ENCODE assay signal across 12 mouse cellular contexts in the genomic region with DNA sequence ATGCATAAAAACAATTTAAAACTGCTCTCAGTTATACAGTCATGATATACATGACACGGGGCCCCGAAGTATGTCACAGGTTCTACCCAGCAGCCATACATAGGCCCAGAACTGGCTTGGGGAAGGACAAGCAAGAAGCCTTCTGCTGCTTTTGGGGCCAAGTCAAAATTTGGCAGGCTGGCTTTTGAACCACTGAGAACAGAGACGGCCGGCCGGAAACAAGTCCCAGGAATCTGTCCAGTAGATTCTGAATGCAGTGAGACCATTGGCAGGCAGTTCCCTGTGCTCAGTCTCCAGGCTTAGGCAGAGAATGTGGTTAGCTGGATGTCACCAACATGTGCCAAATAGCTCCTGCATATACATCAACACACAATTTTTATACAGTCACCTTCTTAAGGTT.
A peak's percentile ranks its signal among the peaks of the same experiment; 100 is the strongest.
DNase-seq lines count a peak whose midpoint lies in the region; ATAC-seq and TF ChIP-seq lines count a peak whose summit lies in the region.
"Had no signal": no experiment of that assay in that cellular context is flagged by ENCODE, and none has a peak within 500 bp of the region (broad histone marks: within the 10 kb centered on the region; RNA-seq: fewer than 3 reads in every experiment).

No protein-coding gene starts in this region.

- ATAC-seq in lung, embryonic 16.5 days (ENCODE audit: low read depth) = no peak
- ATAC-seq in lung, postnatal 0 days = no peak
- ATAC-seq: forebrain, embryonic 16.5 days had no signal

- no peak overlapping the region for H3K27ac ChIP-seq in heart, adult 2 months
- peak overlapping the region; percentile 63 for H3K27ac ChIP-seq in lung, embryonic 16.5 days (ENCODE audit: low read length)
- H3K27ac ChIP-seq in lung, postnatal 0 days (ENCODE audit: low read length) = no peak overlapping the region
- H3K27ac ChIP-seq: kidney, embryonic 15.5 days; stomach, embryonic 15.5 days had no signal

- no peak for TF ChIP-seq CTCF in heart, adult 2 months (IDR thresholded peaks at IDR 0.05)
- no peak for TF ChIP-seq CTCF in lung, postnatal 0 days (IDR thresholded peaks at IDR 0.05)

- peak; percentile 26 for DNase-seq in heart, postnatal 4 days
- DNase-seq in heart, adult 2 months = no peak
- no peak for DNase-seq in lung, postnatal 0 days (ENCODE audit: low spot score)
- DNase-seq in brain, adult 2 months (ENCODE audit: low read depth, low spot score) = peak; percentile 87
- peak; percentile 78 to 83 for DNase-seq in cerebellum, postnatal 10 days
- no peak for DNase-seq in spleen, postnatal 10 days (ENCODE audit: low spot score in 2 of 2)
- no peak for DNase-seq in adrenal gland, postnatal 14 days
- DNase-seq: right cerebral cortex, postnatal 14 days had no signal

- TF ChIP-seq POLR2A in heart, adult 2 months (IDR thresholded peaks at IDR 0.05; ENCODE audit: insufficient read depth, low read depth, low read length) = no peak

- 78% methylated on average over 5 of the region's 5 CpGs for WGBS in heart, adult 2 months
- WGBS in lung, embryonic 16.5 days = 75% methylated on average over 5 of the region's 5 CpGs
- WGBS in lung, postnatal 0 days = 68% methylated on average over 5 of the region's 5 CpGs

- no peaks in the 10 kb centered on the region for H3K27me3 ChIP-seq in heart, adult 2 months (ENCODE audit: control insufficient read depth, insufficient read depth, low read length)
- H3K27me3 ChIP-seq in lung, embryonic 16.5 days (ENCODE audit: control insufficient read depth, insufficient read depth, low read depth, low read length) = no peaks in the 10 kb centered on the region
- H3K27me3 ChIP-seq in lung, postnatal 0 days (replicated peaks; ENCODE audit: insufficient read depth, low read length) = no peaks in the 10 kb centered on the region
- H3K27me3 ChIP-seq: kidney, embryonic 15.5 days; stomach, embryonic 15.5 days had no signal

- no peak for TF ChIP-seq EP300 in heart, adult 2 months (IDR thresholded peaks at IDR 0.05; ENCODE audit: insufficient read depth, low read depth, low read length)
- no peak for TF ChIP-seq EP300 in lung, postnatal 0 days (IDR thresholded peaks at IDR 0.05)

- H3K4me2 ChIP-seq in lung, embryonic 16.5 days (ENCODE audit: low read depth, low read length) = no peak overlapping the region
- H3K4me2 ChIP-seq in lung, postnatal 0 days (replicated peaks; ENCODE audit: low read depth, low read length) = no peak overlapping the region
- H3K4me2 ChIP-seq: kidney, embryonic 15.5 days; stomach, embryonic 15.5 days had no signal

- H3K4me3 ChIP-seq in heart, adult 2 months = no peak overlapping the region
- no peak overlapping the region for H3K4me3 ChIP-seq in lung, embryonic 16.5 days (ENCODE audit: low read length)
- H3K4me3 ChIP-seq in lung, postnatal 0 days (ENCODE audit: low read depth, low read length) = no peak overlapping the region
- H3K4me3 ChIP-seq: kidney, embryonic 15.5 days; stomach, embryonic 15.5 days had no signal

- no peaks in the 10 kb centered on the region for H3K9me3 ChIP-seq in lung, embryonic 16.5 days (ENCODE audit: control insufficient read depth, low read length)
- no peaks in the 10 kb centered on the region for H3K9me3 ChIP-seq in lung, postnatal 0 days (ENCODE audit: low read length)
- H3K9me3 ChIP-seq: kidney, embryonic 15.5 days; stomach, embryonic 15.5 days had no signal

- intact Hi-C loops in heart, adult 2 months (cut with DNase I) = loop anchor here (2.0 to 10.0 kb wide), 2 partner anchors 187 to 245 kb away; a partner anchor contains a TSS

- H3K9ac ChIP-seq in heart, adult 2 months (ENCODE audit: low read depth, low read length) = no peak overlapping the region
- no peak overlapping the region for H3K9ac ChIP-seq in lung, embryonic 16.5 days (ENCODE audit: low read length)
- H3K9ac ChIP-seq in lung, postnatal 0 days (replicated peaks; ENCODE audit: low read depth) = no peak overlapping the region
- H3K9ac ChIP-seq: kidney, embryonic 15.5 days; stomach, embryonic 15.5 days had no signal

- peaks cover 11% of the 10 kb centered on the region for H3K4me1 ChIP-seq in heart, adult 2 months (ENCODE audit: control insufficient read depth, insufficient read depth, low read length)
- peaks cover 53% of the 10 kb centered on the region for H3K4me1 ChIP-seq in lung, embryonic 16.5 days (replicated peaks; ENCODE audit: control insufficient read depth, insufficient read depth, low read length)
- 0 out of 2 replicates have a peak, but pooled peaks cover 4% of the 10 kb centered on the region for H3K4me1 ChIP-seq in lung, postnatal 0 days (ENCODE audit: insufficient read depth, low read depth, low read length)

- no peaks in the 10 kb centered on the region for H3K36me3 ChIP-seq in heart, adult 2 months (ENCODE audit: control insufficient read depth, insufficient read depth, low read length)
- H3K36me3 ChIP-seq in lung, embryonic 16.5 days (ENCODE audit: control insufficient read depth, insufficient read depth, low read length) = no peaks in the 10 kb centered on the region
- no peaks in the 10 kb centered on the region for H3K36me3 ChIP-seq in lung, postnatal 0 days (ENCODE audit: insufficient read depth, low read length)
- H3K36me3 ChIP-seq: kidney, embryonic 15.5 days; stomach, embryonic 15.5 days had no signal

- H3K79me2 ChIP-seq in heart, adult 2 months (replicated peaks; ENCODE audit: control insufficient read depth, insufficient read depth, low read length) = no peaks in the 10 kb centered on the region

Comparison
In these comparisons a context has a peak if more than half of its experiments do, and no peak if none do; other contexts are left out.
1. DNase-seq: peak in heart, postnatal 4 days (single experiment), brain, adult 2 months (single experiment) and cerebellum, postnatal 10 days (2 of 2); none in heart, adult 2 months (0 of 2), lung, postnatal 0 days (single experiment), spleen, postnatal 10 days (0 of 2) and adrenal gland, postnatal 14 days (single experiment).